ENCODE assay signal across 10 mouse cellular contexts in the genomic region with DNA sequence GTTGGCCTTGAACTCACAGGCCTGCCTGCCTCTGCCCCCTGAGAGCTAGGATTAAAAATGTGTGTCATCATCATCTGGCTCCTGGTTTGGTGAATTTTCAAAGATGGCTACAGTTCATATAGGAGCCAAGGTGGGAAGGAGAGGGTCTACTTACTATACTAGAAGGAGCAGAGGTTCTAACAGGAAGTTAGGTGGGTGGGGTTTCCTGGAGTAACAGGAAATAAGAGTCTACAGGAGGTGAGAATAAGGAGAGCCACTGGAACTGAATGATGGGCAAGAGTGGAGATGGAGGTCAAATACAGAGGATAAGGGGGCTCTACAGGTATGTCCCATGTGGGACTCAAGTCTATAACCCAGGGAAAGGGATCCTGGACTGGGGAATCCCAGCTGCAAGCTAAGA. TPM values are rescaled to one million over a fixed set of nuclear protein-coding genes. Genes with fewer than 3 reads are reported as not detected.
DNase-seq lines count a peak whose midpoint lies in the region; ATAC-seq and TF ChIP-seq lines count a peak whose summit lies in the region.
"Had no signal": no experiment of that assay in that cellular context is flagged by ENCODE, and none has a peak within 500 bp of the region (broad histone marks: within the 10 kb centered on the region; RNA-seq: fewer than 3 reads in every experiment).

No protein-coding gene starts in this region.

- no peaks in the 10 kb centered on the region for H3K36me3 ChIP-seq in lung, postnatal 0 days (ENCODE audit: insufficient read depth, low read length)
- peaks cover 28% of the 10 kb centered on the region for H3K36me3 ChIP-seq in forebrain, embryonic 12.5 days (replicated peaks)
- peaks cover 35% of the 10 kb centered on the region for H3K36me3 ChIP-seq in limb, embryonic 14.5 days (ENCODE audit: control insufficient read depth, insufficient read depth, low read length)
- peaks cover 8% of the 10 kb centered on the region; the same call in 1 of the 2 replicates for H3K36me3 ChIP-seq in stomach, embryonic 15.5 days

- no peaks in the 10 kb centered on the region for H3K27me3 ChIP-seq in lung, postnatal 0 days (replicated peaks; ENCODE audit: insufficient read depth, low read length)
- peaks cover 4% of the 10 kb centered on the region for H3K27me3 ChIP-seq in forebrain, embryonic 12.5 days
- no peaks in the 10 kb centered on the region for H3K27me3 ChIP-seq in limb, embryonic 14.5 days (ENCODE audit: control insufficient read depth, insufficient read depth, low read length)
- H3K27me3 ChIP-seq in stomach, embryonic 15.5 days (replicated peaks), result no peaks in the 10 kb centered on the region

- H3K9ac ChIP-seq in lung, postnatal 0 days (replicated peaks; ENCODE audit: low read depth), result peak overlapping the region; percentile 63; the same call in 1 of the 2 replicates
- H3K9ac ChIP-seq in forebrain, embryonic 12.5 days, result peak overlapping the region; percentile 85; the same call in 1 of the 2 replicates
- H3K9ac ChIP-seq in limb, embryonic 14.5 days (ENCODE audit: low read depth, low read length, severe bottlenecking), result peak overlapping the region; percentile 25; the same call in 1 of the 2 replicates
- H3K9ac ChIP-seq in stomach, embryonic 15.5 days, result no peak overlapping the region

- ATAC-seq in lung, postnatal 0 days, result no peak
- no peak for ATAC-seq in forebrain, embryonic 12.5 days (ENCODE audit: low FRiP score)
- no peak for ATAC-seq in limb, embryonic 14.5 days (ENCODE audit: low FRiP score, low read depth)
- no peak for ATAC-seq in stomach, embryonic 15.5 days (ENCODE audit: insufficient read depth, low FRiP score, low read depth)
- ATAC-seq: activated CD4-positive, CD25-positive, alpha-beta regulatory T cell, adult 4 months had no signal

- H3K4me3 ChIP-seq in lung, postnatal 0 days (ENCODE audit: low read depth, low read length), result no peak overlapping the region
- peak overlapping the region; percentile 87 for H3K4me3 ChIP-seq in forebrain, embryonic 12.5 days (replicated peaks)
- H3K4me3 ChIP-seq in limb, embryonic 14.5 days (replicated peaks; ENCODE audit: low read length), result peak overlapping the region; percentile 74
- peak overlapping the region; percentile 93 for H3K4me3 ChIP-seq in stomach, embryonic 15.5 days (replicated peaks)

- peaks cover 21% of the 10 kb centered on the region for H3K4me1 ChIP-seq in lung, postnatal 0 days (ENCODE audit: insufficient read depth, low read depth, low read length)
- peaks cover 43% of the 10 kb centered on the region for H3K4me1 ChIP-seq in forebrain, embryonic 12.5 days
- H3K4me1 ChIP-seq in limb, embryonic 14.5 days (ENCODE audit: control insufficient read depth, insufficient read depth, low read length), result peaks cover 26% of the 10 kb centered on the region
- H3K4me1 ChIP-seq in stomach, embryonic 15.5 days, result peaks cover 44% of the 10 kb centered on the region

- no peak for TF ChIP-seq EP300 in lung, postnatal 0 days (IDR thresholded peaks at IDR 0.05)

- peak overlapping the region; percentile 76 for H3K4me2 ChIP-seq in lung, postnatal 0 days (replicated peaks; ENCODE audit: low read depth, low read length)
- peak overlapping the region; percentile 94 for H3K4me2 ChIP-seq in forebrain, embryonic 12.5 days
- H3K4me2 ChIP-seq in limb, embryonic 14.5 days (replicated peaks; ENCODE audit: low read depth, low read length, severe bottlenecking), result peak overlapping the region; percentile 60
- peak overlapping the region; percentile 86 for H3K4me2 ChIP-seq in stomach, embryonic 15.5 days

- TF ChIP-seq POLR2A in limb, embryonic 14.5 days (IDR thresholded peaks at IDR 0.05; ENCODE audit: borderline replicate concordance, extremely low read depth, insufficient read depth, insufficient read length), result no peak

- DNase-seq in lung, postnatal 0 days (ENCODE audit: low spot score), result no peak
- DNase-seq in lung, adult 18-20 months, result no peak
- DNase-seq in limb, embryonic 14.5 days (ENCODE audit: low spot score), result no peak
- DNase-seq in ovary, postnatal 36 days (ENCODE audit: low spot score), result no peak
- no peak for DNase-seq in T-cell, adult 2 months (ENCODE audit: low spot score)
- DNase-seq in left cerebral cortex, adult 8-10 months (ENCODE audit: low spot score in 2 of 2), result no peak
- DNase-seq: right cerebral cortex, postnatal 4 days had no signal

- TF ChIP-seq CTCF in lung, postnatal 0 days (IDR thresholded peaks at IDR 0.05), result no peak

- no peaks in the 10 kb centered on the region for H3K9me3 ChIP-seq in lung, postnatal 0 days (ENCODE audit: low read length)
- H3K9me3 ChIP-seq in forebrain, embryonic 12.5 days, result no peaks in the 10 kb centered on the region
- no peaks in the 10 kb centered on the region for H3K9me3 ChIP-seq in limb, embryonic 14.5 days (ENCODE audit: control insufficient read depth, low read length)
- H3K9me3 ChIP-seq in stomach, embryonic 15.5 days, result no peaks in the 10 kb centered on the region

- H3K27ac ChIP-seq in lung, postnatal 0 days (ENCODE audit: low read length), result no peak overlapping the region
- H3K27ac ChIP-seq in forebrain, embryonic 12.5 days, result no peak overlapping the region
- no peak overlapping the region for H3K27ac ChIP-seq in limb, embryonic 14.5 days (replicated peaks; ENCODE audit: low read depth, low read length)
- no peak overlapping the region for H3K27ac ChIP-seq in stomach, embryonic 15.5 days

RNA-seq across cellular contexts. Expression of gene Cdc37, which starts 1.4 kb away (rescaled TPM):
- 165 and 171 TPM in 2 replicates for polyA plus RNA-seq in lung, postnatal 0 days (2015; fragmentation: Nextera tagmentation; extraction: Ambion mirVana)
- 260 and 272 TPM in 2 replicates for polyA plus RNA-seq in forebrain, embryonic 12.5 days (2016; fragmentation: Nextera tagmentation; extraction: Ambion mirVana)
- polyA plus RNA-seq in limb, embryonic 14.5 days (2012; rRNA removed), result 145 and 257 TPM in 2 replicates
- polyA plus RNA-seq in limb, embryonic 14.5 days (2014; fragmentation: Nextera tagmentation; extraction: Ambion mirVana), result 292 and 299 TPM in 2 replicates
- 284 and 293 TPM in 2 replicates for polyA plus RNA-seq in stomach, embryonic 15.5 days (2015; fragmentation: Nextera tagmentation; extraction: Ambion mirVana)
- total RNA-seq in left cerebral cortex, adult 8-10 months (2022), result 100 to 1,000 TPM; 116 to 150 (median 135) TPM

RNA-seq across cellular contexts. Expression of gene Pde4a, which starts 17.1 kb away (rescaled TPM):
- polyA plus RNA-seq in lung, postnatal 0 days (2015; fragmentation: Nextera tagmentation; extraction: Ambion mirVana), result 3.9 and 4.7 TPM in 2 replicates
- polyA plus RNA-seq in forebrain, embryonic 12.5 days (2016; fragmentation: Nextera tagmentation; extraction: Ambion mirVana), result 12.8 and 14.5 TPM in 2 replicates
- 5.7 and 7.1 TPM in 2 replicates for polyA plus RNA-seq in limb, embryonic 14.5 days (2012; rRNA removed)
- 4.4 and 5.7 TPM in 2 replicates for polyA plus RNA-seq in limb, embryonic 14.5 days (2014; fragmentation: Nextera tagmentation; extraction: Ambion mirVana)
- polyA plus RNA-seq in stomach, embryonic 15.5 days (2015; fragmentation: Nextera tagmentation; extraction: Ambion mirVana), result 5.9 and 6.2 TPM in 2 replicates
- total RNA-seq in left cerebral cortex, adult 8-10 months (2022), result 10 to 100 TPM; 91.9 to 94.8 (median 93.7) TPM

RNA-seq across cellular contexts. Expression of gene Tyk2, which starts 17.4 kb away (rescaled TPM):
- polyA plus RNA-seq in lung, postnatal 0 days (2015; fragmentation: Nextera tagmentation; extraction: Ambion mirVana), result 10.9 and 12.5 TPM in 2 replicates
- 12.8 TPM in 2 replicates for polyA plus RNA-seq in forebrain, embryonic 12.5 days (2016; fragmentation: Nextera tagmentation; extraction: Ambion mirVana)
- polyA plus RNA-seq in limb, embryonic 14.5 days (2012; rRNA removed), result 20.9 and 25.8 TPM in 2 replicates
- polyA plus RNA-seq in limb, embryonic 14.5 days (2014; fragmentation: Nextera tagmentation; extraction: Ambion mirVana), result 10.6 and 11.4 TPM in 2 replicates
- 13.6 and 15.8 TPM in 2 replicates for polyA plus RNA-seq in stomach, embryonic 15.5 days (2015; fragmentation: Nextera tagmentation; extraction: Ambion mirVana)
- 10 to 100 TPM; 11.1 to 14.5 (median 13.3) TPM for total RNA-seq in left cerebral cortex, adult 8-10 months (2022)

RNA-seq across cellular contexts. Expression of gene Raver1, which starts 56.6 kb away (rescaled TPM):
- 15.3 and 16.8 TPM in 2 replicates for polyA plus RNA-seq in lung, postnatal 0 days (2015; fragmentation: Nextera tagmentation; extraction: Ambion mirVana)
- 74.2 and 82.7 TPM in 2 replicates for polyA plus RNA-seq in forebrain, embryonic 12.5 days (2016; fragmentation: Nextera tagmentation; extraction: Ambion mirVana)
- 94.0 and 125 TPM in 2 replicates for polyA plus RNA-seq in limb, embryonic 14.5 days (2012; rRNA removed)
- 74.7 and 76.3 TPM in 2 replicates for polyA plus RNA-seq in limb, embryonic 14.5 days (2014; fragmentation: Nextera tagmentation; extraction: Ambion mirVana)
- polyA plus RNA-seq in stomach, embryonic 15.5 days (2015; fragmentation: Nextera tagmentation; extraction: Ambion mirVana), result 48.3 and 60.9 TPM in 2 replicates
- 10 to 100 TPM; 24.4 to 30.0 (median 26.6) TPM for total RNA-seq in left cerebral cortex, adult 8-10 months (2022)

RNA-seq across cellular contexts. Expression of gene Gm38431, which starts 56.6 kb away (rescaled TPM):
- 0.60 and 0.69 TPM in 2 replicates for polyA plus RNA-seq in lung, postnatal 0 days (2015; fragmentation: Nextera tagmentation; extraction: Ambion mirVana)
- 2.0 and 2.8 TPM in 2 replicates for polyA plus RNA-seq in forebrain, embryonic 12.5 days (2016; fragmentation: Nextera tagmentation; extraction: Ambion mirVana)
- 5.3 and 5.9 TPM in 2 replicates for polyA plus RNA-seq in limb, embryonic 14.5 days (2012; rRNA removed)
- polyA plus RNA-seq in limb, embryonic 14.5 days (2014; fragmentation: Nextera tagmentation; extraction: Ambion mirVana), result 1.6 and 2.6 TPM in 2 replicates
- 1.6 and 1.7 TPM in 2 replicates for polyA plus RNA-seq in stomach, embryonic 15.5 days (2015; fragmentation: Nextera tagmentation; extraction: Ambion mirVana)
- 1 to 10 TPM; 1.3 to 2.2 (median 1.6) TPM for total RNA-seq in left cerebral cortex, adult 8-10 months (2022)
